Mouse (Mus musculus): Measurements from ENCODE around the gene Msl1. TPM values are rescaled to one million over a fixed set of nuclear protein-coding genes. Genes with fewer than 3 reads are reported as not detected.

Gene Msl1
- 29.2 and 33.2 TPM in 2 replicates for polyA plus RNA-seq (2015; fragmentation: Nextera tagmentation; extraction: Ambion mirVana)

DNA sequence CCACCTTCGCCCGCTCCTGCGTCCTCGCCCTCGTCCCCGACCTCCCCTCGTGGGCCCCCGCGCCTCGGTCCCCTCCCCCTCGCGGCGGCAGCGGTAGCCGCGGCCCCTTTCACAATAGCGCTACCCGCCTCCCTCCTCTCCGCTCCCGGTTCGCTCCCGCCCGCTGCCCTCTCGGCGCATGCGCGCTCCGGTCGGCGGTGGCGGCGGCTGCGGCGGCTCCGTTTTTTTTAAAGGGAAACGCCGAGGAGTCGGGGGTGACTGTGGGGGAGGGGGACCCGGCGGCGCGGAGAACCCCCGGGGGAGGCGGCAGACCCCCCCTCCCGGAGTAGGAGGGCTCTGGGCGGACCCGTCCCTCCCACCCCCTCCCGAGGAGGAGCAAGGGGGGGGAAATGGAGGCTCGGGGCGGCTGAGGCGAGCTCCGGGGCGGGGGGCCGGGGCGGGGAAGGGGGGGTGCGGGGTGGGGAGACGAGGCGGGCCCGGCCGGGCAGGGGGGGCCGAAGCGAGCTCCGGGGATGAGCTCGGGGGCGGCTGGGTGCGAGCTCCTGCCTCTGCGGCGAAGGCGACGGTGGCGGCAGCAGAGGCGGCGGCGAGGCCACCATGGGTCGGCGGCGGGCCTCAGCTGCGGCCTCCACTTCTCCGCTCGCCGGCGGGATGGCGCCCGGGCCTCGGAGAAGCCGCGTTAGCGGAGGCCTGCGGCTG is at the start of gene Msl1:
Msl1 (plus strand) TSS at position 502 of the 699 bp plus-strand sequence.
- no peaks in the 10 kb centered on the region for H3K9me3 ChIP-seq (replicated peaks; ENCODE audit: control insufficient read depth, low read length, poor library complexity, severe bottlenecking)
- no peaks in the 10 kb centered on the region for H3K27me3 ChIP-seq (ENCODE audit: control insufficient read depth, insufficient read depth, low read depth, low read length)
- peaks cover 32% of the 10 kb centered on the region for H3K4me1 ChIP-seq (ENCODE audit: control insufficient read depth, insufficient read depth, low read length)
- WGBS: under 1% methylated on average over 52 of the region's 89 CpGs
- peak; percentile 57 for ATAC-seq
- H3K36me3 ChIP-seq (ENCODE audit: control insufficient read depth, insufficient read depth, low read length): peaks cover 2% of the 10 kb centered on the region
- H3K27ac ChIP-seq (ENCODE audit: low read length): peak within 1 kb of the TSS; percentile 96
- peak within 1 kb of the TSS; percentile 94 for H3K4me2 ChIP-seq (ENCODE audit: low read length)
- peak within 1 kb of the TSS; percentile 98 for H3K4me3 ChIP-seq (ENCODE audit: low read depth, low read length)
- H3K9ac ChIP-seq (ENCODE audit: low read depth, low read length): peak within 1 kb of the TSS; percentile 100

DNA sequence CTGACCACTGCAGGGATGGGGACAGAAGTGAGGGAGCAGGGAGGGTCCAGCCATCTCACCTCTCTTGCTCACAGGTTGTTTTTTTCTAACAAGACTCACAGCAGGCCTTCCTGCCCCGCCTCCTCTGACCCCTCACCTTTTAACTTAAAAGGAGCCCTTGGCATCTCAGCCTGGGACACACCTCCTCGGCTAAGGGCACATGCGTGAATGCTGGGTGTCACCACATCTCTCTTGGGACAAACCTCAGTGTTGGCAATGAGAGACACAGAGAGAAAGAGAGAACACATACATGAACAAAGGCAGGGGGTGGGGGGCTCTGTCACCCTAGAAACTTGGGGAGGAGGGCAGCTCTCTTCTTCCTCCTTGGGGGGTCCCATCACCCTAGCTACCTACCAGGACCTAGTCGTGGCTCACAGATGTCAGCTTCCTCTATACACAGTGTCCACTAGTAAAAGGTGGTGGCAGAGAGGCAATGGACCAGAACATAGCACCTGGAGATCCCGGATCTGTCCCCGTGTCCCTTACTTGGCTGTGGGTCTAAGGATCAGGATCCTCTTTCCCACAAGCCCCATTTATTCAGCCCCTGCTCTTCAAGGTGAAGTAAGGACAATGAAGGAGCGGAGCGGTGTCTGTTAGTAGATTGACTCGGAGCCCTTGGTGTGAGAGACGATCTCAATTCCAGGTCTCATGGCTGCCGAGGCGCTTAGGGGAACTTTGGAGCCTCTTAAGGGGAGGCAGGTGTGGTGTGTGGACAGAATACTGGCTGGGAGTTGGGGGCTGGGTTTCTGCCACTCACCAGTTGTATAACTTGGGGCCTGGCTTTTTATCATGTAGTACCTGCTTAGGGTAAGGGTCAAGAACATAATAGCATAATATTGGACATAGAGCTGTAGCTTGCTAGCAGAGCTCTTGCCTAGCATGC is 49.1 kb upstream of the Msl1 start:
- Histone ChIP-seq H3K9me3 (replicated peaks; ENCODE audit: control insufficient read depth, low read length, poor library complexity, severe bottlenecking) (no peaks in the 10 kb centered on the region), H3K4me1 (ENCODE audit: control insufficient read depth, insufficient read depth, low read length) (peaks cover 77% of the 10 kb centered on the region), H3K36me3 (ENCODE audit: control insufficient read depth, insufficient read depth, low read length) (no peaks in the 10 kb centered on the region), H3K27me3 (ENCODE audit: control insufficient read depth, insufficient read depth, low read depth, low read length) (no peaks in the 10 kb centered on the region), H3K4me2 (ENCODE audit: low read length) (peak overlapping the region; percentile 93), H3K9ac (ENCODE audit: low read depth, low read length) (peak overlapping the region; percentile 31), H3K27ac (ENCODE audit: low read length) (peak overlapping the region; percentile 87), H3K4me3 (ENCODE audit: low read depth, low read length) (peak overlapping the region; percentile 14)
- ATAC-seq: no peak
- 46% methylated on average over 12 of the region's 12 CpGs for WGBS

DNA sequence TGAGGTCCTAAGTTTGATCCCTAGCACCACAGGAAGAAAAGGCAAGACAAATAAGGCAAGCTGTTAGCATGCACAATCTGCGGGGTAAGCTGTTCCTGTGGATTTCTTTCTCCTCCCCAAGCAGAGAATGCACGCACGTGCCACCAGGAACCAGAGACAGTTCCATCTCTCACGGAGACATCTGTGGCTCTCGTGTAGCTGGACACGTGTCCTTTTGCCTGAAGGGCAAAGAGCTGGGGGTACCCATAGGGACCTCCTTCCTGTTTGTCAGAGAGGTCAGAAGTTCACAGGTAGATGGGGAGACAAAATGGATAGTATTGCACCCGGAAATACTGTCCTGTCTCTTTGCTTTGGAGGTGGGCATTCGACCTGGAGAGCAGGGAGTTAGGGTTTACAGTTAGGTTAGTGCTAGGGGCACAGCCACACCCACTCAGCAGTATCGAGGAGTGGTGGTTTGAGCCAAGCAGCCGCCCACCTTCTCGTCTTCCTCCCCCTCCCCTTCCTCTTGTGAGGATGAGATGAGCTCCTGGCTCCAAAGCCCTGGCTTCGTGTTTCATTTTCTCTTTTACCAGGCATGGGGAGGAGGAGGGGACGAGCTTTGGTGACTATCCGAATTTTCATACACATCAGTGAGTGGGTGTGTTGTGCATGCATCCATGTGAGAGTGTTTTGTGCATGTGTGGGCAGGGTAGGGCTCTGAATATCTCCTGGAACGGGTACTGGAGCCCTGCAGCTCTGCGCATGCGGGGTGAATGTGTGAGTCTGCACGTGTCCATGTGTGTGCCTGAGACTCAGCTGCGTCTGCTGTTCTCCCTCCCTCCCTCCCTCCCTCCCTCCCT is 48.2 kb upstream of the Msl1 start:
- Histone ChIP-seq H3K27ac (ENCODE audit: low read length) (peak overlapping the region; percentile 87), H3K36me3 (ENCODE audit: control insufficient read depth, insufficient read depth, low read length) (no peaks in the 10 kb centered on the region), H3K9me3 (replicated peaks; ENCODE audit: control insufficient read depth, low read length, poor library complexity, severe bottlenecking) (no peaks in the 10 kb centered on the region), H3K4me3 (ENCODE audit: low read depth, low read length) (peak overlapping the region; percentile 22), H3K9ac (ENCODE audit: low read depth, low read length) (peak overlapping the region; percentile 31), H3K4me1 (ENCODE audit: control insufficient read depth, insufficient read depth, low read length) (peaks cover 86% of the 10 kb centered on the region), H3K27me3 (ENCODE audit: control insufficient read depth, insufficient read depth, low read depth, low read length) (no peaks in the 10 kb centered on the region), H3K4me2 (ENCODE audit: low read length) (peak overlapping the region; percentile 93)
- peak; percentile 65 for ATAC-seq
- 7% methylated on average over 19 of the region's 19 CpGs for WGBS

DNA sequence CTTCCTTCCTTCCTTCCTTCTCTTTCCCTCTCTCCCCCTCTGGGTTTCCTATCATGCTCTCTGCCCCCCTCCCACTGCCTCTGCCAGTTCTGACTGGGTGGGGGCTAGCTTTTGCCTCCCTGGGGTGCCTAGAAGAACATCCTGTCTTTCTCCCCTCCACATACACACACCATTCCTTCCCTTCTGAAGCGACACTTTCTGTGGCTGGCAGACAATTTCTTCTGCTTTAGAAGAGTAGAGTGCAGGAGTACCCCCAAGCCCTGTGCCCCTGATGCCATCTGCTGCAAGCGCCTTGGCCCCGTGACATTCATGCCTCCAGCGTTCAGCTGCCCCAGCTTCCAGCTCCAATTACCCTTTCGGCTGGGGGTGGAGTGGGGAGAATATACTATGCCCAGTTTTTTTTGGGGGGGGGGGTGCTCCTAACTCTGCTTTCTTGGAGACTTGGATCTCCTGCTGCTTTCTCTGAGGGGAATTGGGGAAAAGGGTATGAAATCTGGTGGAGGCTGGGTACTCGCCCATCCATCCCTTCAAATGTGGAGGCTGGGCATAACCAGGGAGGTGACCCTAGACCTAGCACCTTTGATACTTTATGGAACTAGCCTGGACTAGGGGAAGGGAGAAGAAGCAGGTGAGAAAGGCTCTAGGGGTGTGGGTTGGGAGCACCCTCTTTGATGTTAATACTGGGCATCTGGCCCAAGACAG is 47.4 kb upstream of the Msl1 start:
- 6% methylated on average over 6 of the region's 6 CpGs for WGBS
- no peak for ATAC-seq
- peak overlapping the region; percentile 63 for H3K9ac ChIP-seq (ENCODE audit: low read depth, low read length)
- no peaks in the 10 kb centered on the region for H3K9me3 ChIP-seq (replicated peaks; ENCODE audit: control insufficient read depth, low read length, poor library complexity, severe bottlenecking)
- peak overlapping the region; percentile 27 for H3K4me3 ChIP-seq (ENCODE audit: low read depth, low read length)
- peak overlapping the region; percentile 93 for H3K4me2 ChIP-seq (ENCODE audit: low read length)
- H3K27ac ChIP-seq (ENCODE audit: low read length): peak overlapping the region; percentile 97
- H3K4me1 ChIP-seq (ENCODE audit: control insufficient read depth, insufficient read depth, low read length): peaks cover 93% of the 10 kb centered on the region
- H3K27me3 ChIP-seq (ENCODE audit: control insufficient read depth, insufficient read depth, low read depth, low read length): no peaks in the 10 kb centered on the region
- no peaks in the 10 kb centered on the region for H3K36me3 ChIP-seq (ENCODE audit: control insufficient read depth, insufficient read depth, low read length)

DNA sequence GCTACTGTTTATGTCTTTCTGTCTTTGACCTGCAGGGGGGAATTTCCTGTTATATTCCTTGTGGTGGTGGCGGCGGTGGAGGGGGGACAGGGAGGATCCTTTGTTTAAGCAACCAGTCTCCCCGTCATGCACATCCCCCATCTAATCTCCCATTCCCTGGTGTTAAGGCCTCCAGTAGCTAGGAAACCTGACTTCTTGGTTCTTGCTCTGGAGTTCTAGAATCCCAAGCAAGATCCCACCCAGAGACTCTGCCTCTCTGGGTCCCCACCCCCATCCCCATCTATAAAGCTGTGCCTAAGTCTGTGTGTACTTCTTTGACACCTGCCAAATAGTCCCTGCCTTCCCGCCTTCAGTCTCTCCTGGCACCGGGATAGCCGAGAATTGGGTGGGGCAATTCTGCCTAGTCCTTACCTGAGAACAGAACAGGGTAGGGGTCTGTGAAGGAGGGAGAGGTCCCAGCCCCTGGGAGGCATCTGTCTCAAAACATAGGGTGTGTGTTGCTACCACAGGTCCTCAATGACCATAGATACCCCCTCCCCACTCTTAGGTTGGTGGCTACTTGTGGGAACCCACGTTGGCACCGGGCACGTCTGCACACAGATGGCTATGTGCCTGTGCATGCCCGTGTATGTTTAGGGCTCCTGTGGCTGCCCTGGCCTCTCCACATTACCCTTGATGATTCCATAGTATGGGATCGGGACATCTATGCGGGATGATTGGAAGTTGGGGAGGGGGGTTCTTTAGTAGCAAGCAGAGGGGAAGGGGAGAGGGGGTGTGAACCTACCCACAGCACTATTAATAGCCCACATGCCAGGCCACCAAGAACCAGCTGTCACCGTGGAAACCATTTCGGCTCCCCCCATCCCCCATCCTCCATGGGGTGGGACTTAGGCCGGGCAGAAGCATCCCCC is 46.6 kb upstream of the Msl1 start:
- peak overlapping the region; percentile 27 for H3K4me3 ChIP-seq (ENCODE audit: low read depth, low read length)
- H3K9ac ChIP-seq (ENCODE audit: low read depth, low read length): peak overlapping the region; percentile 63
- H3K4me2 ChIP-seq (ENCODE audit: low read length): peak overlapping the region; percentile 93
- peaks cover 98% of the 10 kb centered on the region for H3K4me1 ChIP-seq (ENCODE audit: control insufficient read depth, insufficient read depth, low read length)
- H3K27me3 ChIP-seq (ENCODE audit: control insufficient read depth, insufficient read depth, low read depth, low read length): no peaks in the 10 kb centered on the region
- H3K9me3 ChIP-seq (replicated peaks; ENCODE audit: control insufficient read depth, low read length, poor library complexity, severe bottlenecking): no peaks in the 10 kb centered on the region
- 7% methylated on average over 15 of the region's 15 CpGs for WGBS
- peak overlapping the region; percentile 97 for H3K27ac ChIP-seq (ENCODE audit: low read length)
- peaks cover 7% of the 10 kb centered on the region for H3K36me3 ChIP-seq (ENCODE audit: control insufficient read depth, insufficient read depth, low read length)
- ATAC-seq: 0 out of 2 replicates have a peak, but pooled peaks have one; percentile 13

DNA sequence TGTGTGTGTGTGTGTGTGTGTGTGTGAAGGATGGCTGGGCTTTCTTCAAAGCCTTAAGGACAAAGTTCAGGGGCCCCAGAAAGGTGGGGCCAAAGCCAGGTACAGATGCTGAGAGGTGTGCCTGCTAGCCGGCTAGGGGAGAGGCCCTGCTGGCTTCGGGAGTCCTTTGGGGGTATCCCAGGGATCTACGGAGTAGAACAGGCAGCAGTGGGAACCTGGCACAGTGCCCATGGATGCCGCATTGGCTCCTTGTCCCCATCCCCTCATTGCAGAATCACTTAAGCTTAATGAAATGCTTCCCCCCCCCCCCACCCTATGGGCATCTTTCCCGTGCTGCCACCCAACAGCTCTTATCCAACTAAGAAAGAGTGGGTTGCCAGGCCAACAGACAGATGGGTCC is 45.6 kb upstream of the Msl1 start:
- H3K36me3 ChIP-seq (ENCODE audit: control insufficient read depth, insufficient read depth, low read length): peaks cover 13% of the 10 kb centered on the region
- no peaks in the 10 kb centered on the region for H3K9me3 ChIP-seq (replicated peaks; ENCODE audit: control insufficient read depth, low read length, poor library complexity, severe bottlenecking)
- no peak for ATAC-seq
- H3K4me1 ChIP-seq (ENCODE audit: control insufficient read depth, insufficient read depth, low read length): peaks cover 98% of the 10 kb centered on the region
- H3K9ac ChIP-seq (ENCODE audit: low read depth, low read length): peak overlapping the region; percentile 63
- WGBS: 9% methylated on average over 5 of the region's 5 CpGs
- H3K27me3 ChIP-seq (ENCODE audit: control insufficient read depth, insufficient read depth, low read depth, low read length): no peaks in the 10 kb centered on the region
- H3K4me3 ChIP-seq (ENCODE audit: low read depth, low read length): peak overlapping the region; percentile 27
- H3K27ac ChIP-seq (ENCODE audit: low read length): peak overlapping the region; percentile 97
- peak overlapping the region; percentile 93 for H3K4me2 ChIP-seq (ENCODE audit: low read length)

DNA sequence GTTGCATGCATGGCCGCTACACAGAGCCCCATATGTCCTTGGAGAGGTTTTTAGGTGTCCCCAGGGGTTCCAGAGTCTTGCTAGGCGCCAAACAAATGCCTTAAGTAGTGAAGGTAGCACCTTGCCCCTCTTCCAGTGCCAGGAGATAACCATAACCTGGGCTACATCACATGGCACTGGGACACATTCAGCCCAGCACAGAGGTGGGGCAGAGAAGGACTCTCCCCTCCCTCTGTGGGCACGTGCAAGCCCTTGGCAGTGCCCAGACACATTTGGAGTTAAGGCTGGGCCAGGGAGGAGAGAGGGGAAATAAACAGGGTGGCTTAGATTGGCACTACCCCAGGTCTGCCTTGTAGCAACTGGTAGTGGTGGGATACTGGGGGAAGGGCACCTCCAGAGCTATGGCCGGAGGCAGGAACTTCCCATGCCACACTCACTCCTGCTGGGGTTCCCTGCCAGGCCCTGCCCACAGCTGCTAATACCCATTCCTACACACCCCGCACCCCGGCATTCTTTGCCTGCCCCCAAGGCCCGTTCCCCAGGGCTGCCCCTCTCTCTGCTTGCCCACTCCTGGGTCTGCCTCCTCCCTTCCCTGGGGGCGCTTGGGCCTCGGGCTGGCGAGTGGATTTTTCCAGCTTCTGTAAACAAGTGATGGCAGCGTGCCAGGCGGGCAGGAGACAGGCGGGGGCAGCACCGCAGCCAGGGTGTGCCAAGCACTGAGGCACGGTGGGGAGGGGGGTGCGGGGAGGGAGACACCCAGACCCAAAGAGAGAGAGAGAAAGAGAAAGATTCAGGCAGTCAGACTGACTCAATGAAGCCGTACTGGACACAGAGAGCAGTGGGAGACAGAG is 44.7 kb upstream of the Msl1 start:
- Histone ChIP-seq H3K4me2 (ENCODE audit: low read length) (peak overlapping the region; percentile 93), H3K36me3 (ENCODE audit: control insufficient read depth, insufficient read depth, low read length) (peaks cover 13% of the 10 kb centered on the region), H3K9ac (ENCODE audit: low read depth, low read length) (peak overlapping the region; percentile 63), H3K27me3 (ENCODE audit: control insufficient read depth, insufficient read depth, low read depth, low read length) (no peaks in the 10 kb centered on the region), H3K4me1 (ENCODE audit: control insufficient read depth, insufficient read depth, low read length) (peaks cover 91% of the 10 kb centered on the region), H3K9me3 (replicated peaks; ENCODE audit: control insufficient read depth, low read length, poor library complexity, severe bottlenecking) (no peaks in the 10 kb centered on the region), H3K27ac (ENCODE audit: low read length) (peak overlapping the region; percentile 97), H3K4me3 (ENCODE audit: low read depth, low read length) (0 out of 2 replicates have a peak overlapping the region, but pooled peaks have one; percentile 5)
- 9% methylated on average over 17 of the region's 17 CpGs for WGBS
- peak; percentile 56 for ATAC-seq

All from midbrain, embryonic 16.5 days (tissue).